ENCODE assay signal across 1 mouse cellular context in genomic region chr11:95315215-95315955, GRCm38 (mm10).
TF ChIP-seq lines count a peak whose summit lies in the region.

No protein-coding gene starts in this region.

TF ChIP-seq in MEL, 35 proteins besides CTCF, POLR2A, EP300 and RAD21:
- TF ChIP-seq MAX (IDR thresholded peaks at IDR 0.05; ENCODE audit: low read length) (0 out of 2 replicates have a peak, but pooled peaks have one; percentile 21), ELF1 (IDR thresholded peaks at IDR 0.05; ENCODE audit: low read depth, low read length) (peak; percentile 56), SIN3A (IDR thresholded peaks at IDR 0.05; ENCODE audit: low read length) (0 out of 2 replicates have a peak, but pooled peaks have one; percentile 4), MAZ (IDR thresholded peaks at IDR 0.05; ENCODE audit: low read depth, low read length) (0 out of 2 replicates have a peak, but pooled peaks have one; percentile 32), TCF12 (IDR thresholded peaks at IDR 0.05; ENCODE audit: low read depth, low read length) (no peak), ZNF384 (IDR thresholded peaks at IDR 0.05; ENCODE audit: low read depth, low read length) (no peak)
